ENCODE assay signal across 20 mouse cellular contexts in genomic region chr14:20460216-20460615, GRCm38 (mm10). TPM values are rescaled to one million over a fixed set of nuclear protein-coding genes. Genes with fewer than 3 reads are reported as not detected.
A peak's percentile ranks its signal among the peaks of the same experiment; 100 is the strongest.
DNase-seq lines count a peak whose midpoint lies in the region; ATAC-seq lines count a peak whose summit lies in the region.
"Had no signal": no experiment of that assay in that cellular context is flagged by ENCODE, and none has a peak within 500 bp of the region (broad histone marks: within the 10 kb centered on the region; RNA-seq: fewer than 3 reads in every experiment).

No protein-coding gene starts in this region.

- no peak overlapping the region for H3K9ac ChIP-seq in embryonic facial prominence, embryonic 11.5 days (replicated peaks; ENCODE audit: low read length)
- H3K9ac ChIP-seq in forebrain, embryonic 13.5 days: no peak overlapping the region
- H3K9ac ChIP-seq: embryonic facial prominence, embryonic 15.5 days; heart, embryonic 15.5 days; hindbrain, embryonic 14.5 days; intestine, embryonic 15.5 days had no signal

- no peaks in the 10 kb centered on the region for H3K27me3 ChIP-seq in embryonic facial prominence, embryonic 11.5 days (ENCODE audit: control insufficient read depth, insufficient read depth, low read length)
- no peaks in the 10 kb centered on the region for H3K27me3 ChIP-seq in forebrain, embryonic 13.5 days
- H3K27me3 ChIP-seq: embryonic facial prominence, embryonic 15.5 days; heart, embryonic 15.5 days; intestine, embryonic 15.5 days had no signal

- no peaks in the 10 kb centered on the region for H3K9me3 ChIP-seq in embryonic facial prominence, embryonic 11.5 days (replicated peaks; ENCODE audit: control insufficient read depth, low read length)
- H3K9me3 ChIP-seq in forebrain, embryonic 13.5 days (replicated peaks): no peaks in the 10 kb centered on the region
- H3K9me3 ChIP-seq: embryonic facial prominence, embryonic 15.5 days; heart, embryonic 15.5 days; hindbrain, embryonic 10.5 days; intestine, embryonic 15.5 days had no signal

- WGBS in embryonic facial prominence, embryonic 11.5 days: 71% methylated on average over 14 of the region's 14 CpGs
- 88% methylated on average over 14 of the region's 14 CpGs for WGBS in forebrain, embryonic 13.5 days

- H3K4me3 ChIP-seq in embryonic facial prominence, embryonic 11.5 days (ENCODE audit: low read depth, low read length): no peak overlapping the region
- H3K4me3 ChIP-seq in forebrain, embryonic 13.5 days: no peak overlapping the region
- H3K4me3 ChIP-seq: embryonic facial prominence, embryonic 15.5 days; heart, adult 2 months; heart, embryonic 15.5 days; hindbrain, embryonic 10.5 days; intestine, embryonic 15.5 days had no signal

- ATAC-seq in frontal cortex, adult (ENCODE audit: low TSS enrichment): 0 out of 2 replicates have a peak, but pooled peaks have one; percentile 28
- ATAC-seq in embryonic facial prominence, embryonic 11.5 days (replicated peaks; ENCODE audit: insufficient number of reproducible peaks, low FRiP score, low TSS enrichment, low read depth): no peak
- ATAC-seq in forebrain, embryonic 13.5 days: no peak
- ATAC-seq: forebrain, embryonic 16.5 days; intestine, embryonic 15.5 days had no signal

- no peak for DNase-seq in frontal cortex, adult 2 months (ENCODE audit: extremely low spot score in 1 of 2, low spot score in 1 of 2)
- DNase-seq in layer of hippocampus, postnatal 36 days: peak; percentile 16 to 36
- DNase-seq in layer of hippocampus, postnatal 10 days (ENCODE audit: low spot score in 2 of 2): no peak
- DNase-seq in embryonic facial prominence, embryonic 11.5 days (ENCODE audit: low spot score): peak; percentile 26
- no peak for DNase-seq in retina, postnatal 1 day
- DNase-seq: adrenal gland, postnatal 14 days; cerebellum, adult 2 months; gastrocnemius, postnatal 10 days; heart, adult 2 months; heart, postnatal 14 days had no signal

- H3K27ac ChIP-seq in embryonic facial prominence, embryonic 11.5 days (replicated peaks; ENCODE audit: low read depth, low read length): no peak overlapping the region
- no peak overlapping the region for H3K27ac ChIP-seq in forebrain, embryonic 13.5 days
- H3K27ac ChIP-seq: embryonic facial prominence, embryonic 15.5 days; heart, adult 2 months; heart, embryonic 15.5 days; hindbrain, embryonic 10.5 days; hindbrain, embryonic 14.5 days; intestine, embryonic 15.5 days had no signal

- H3K36me3 ChIP-seq in embryonic facial prominence, embryonic 11.5 days (replicated peaks; ENCODE audit: control insufficient read depth, insufficient read depth, low read depth, low read length): no peaks in the 10 kb centered on the region; the same call in 1 of the 2 replicates
- no peaks in the 10 kb centered on the region for H3K36me3 ChIP-seq in forebrain, embryonic 13.5 days (ENCODE audit: poor library complexity, severe bottlenecking)

- no peaks in the 10 kb centered on the region for H3K4me1 ChIP-seq in embryonic facial prominence, embryonic 11.5 days (ENCODE audit: control insufficient read depth, insufficient read depth, low read length)
- no peaks in the 10 kb centered on the region for H3K4me1 ChIP-seq in forebrain, embryonic 13.5 days
- H3K4me1 ChIP-seq: heart, embryonic 15.5 days; hindbrain, embryonic 10.5 days; intestine, embryonic 15.5 days had no signal

- no peak overlapping the region for H3K4me2 ChIP-seq in embryonic facial prominence, embryonic 11.5 days (ENCODE audit: low read depth, low read length)
- no peak overlapping the region for H3K4me2 ChIP-seq in forebrain, embryonic 13.5 days
- H3K4me2 ChIP-seq: embryonic facial prominence, embryonic 15.5 days; heart, embryonic 11.5 days; heart, embryonic 15.5 days; hindbrain, embryonic 14.5 days; intestine, embryonic 15.5 days had no signal

RNA-seq across cellular contexts. Expression of gene Cfap70, which starts 8.2 kb away (rescaled TPM):
- 0.72 and 1.7 TPM in 2 replicates for polyA plus RNA-seq in frontal cortex, adult 2 months (2012; rRNA removed)
- total RNA-seq in layer of hippocampus, postnatal 36 days (2021): 1 to 10 TPM in 1 of 2 experiments, under 1 TPM in 1; 0.75 to 2.4 TPM
- total RNA-seq in layer of hippocampus, postnatal 10 days (2021): 1 to 10 TPM; 1.5 to 3.4 TPM
- polyA plus RNA-seq in embryonic facial prominence, embryonic 11.5 days (2014; fragmentation: Nextera tagmentation; extraction: Ambion mirVana): 0.31 and 0.46 TPM in 2 replicates
- polyA plus RNA-seq in forebrain, embryonic 13.5 days (2015; fragmentation: Nextera tagmentation; extraction: Ambion mirVana): 0.45 and 1.6 TPM in 2 replicates
- total RNA-seq: heart, adult 2 months; MEL had no signal
- polyA plus RNA-seq: heart, embryonic 11.5 days had no signal

RNA-seq across cellular contexts. Expression of gene Anxa7, which starts 19.7 kb away (rescaled TPM):
- 72.6 TPM in 2 replicates for polyA plus RNA-seq in frontal cortex, adult 2 months (2012; rRNA removed)
- total RNA-seq in layer of hippocampus, postnatal 36 days (2021): 10 to 100 TPM; 68.0 to 69.7 TPM
- total RNA-seq in layer of hippocampus, postnatal 10 days (2021): 10 to 100 TPM; 50.2 to 53.5 TPM
- 27.8 and 30.0 TPM in 2 replicates for polyA plus RNA-seq in embryonic facial prominence, embryonic 11.5 days (2014; fragmentation: Nextera tagmentation; extraction: Ambion mirVana)
- polyA plus RNA-seq in forebrain, embryonic 13.5 days (2015; fragmentation: Nextera tagmentation; extraction: Ambion mirVana): 8.5 and 9.9 TPM in 2 replicates

RNA-seq across cellular contexts. Expression of gene Mss51, which starts 36.5 kb away (rescaled TPM):
- 0.36 and 0.62 TPM in 2 replicates for polyA plus RNA-seq in frontal cortex, adult 2 months (2012; rRNA removed)
- total RNA-seq in layer of hippocampus, postnatal 36 days (2021): 1 to 10 TPM; 1.3 to 1.5 TPM
- total RNA-seq in layer of hippocampus, postnatal 10 days (2021): 1 to 10 TPM; 1.7 to 1.8 TPM
- 0.53 and 0.66 TPM in 2 replicates for polyA plus RNA-seq in embryonic facial prominence, embryonic 11.5 days (2014; fragmentation: Nextera tagmentation; extraction: Ambion mirVana)
- 0.89 and 1.3 TPM in 2 replicates for polyA plus RNA-seq in forebrain, embryonic 13.5 days (2015; fragmentation: Nextera tagmentation; extraction: Ambion mirVana)

Comparison
In these comparisons a context has a peak if more than half of its experiments do, and no peak if none do; other contexts are left out.
1. DNase-seq: peak in layer of hippocampus, postnatal 36 days (2 of 2) and embryonic facial prominence, embryonic 11.5 days (single experiment); none in frontal cortex, adult 2 months (0 of 2), layer of hippocampus, postnatal 10 days (0 of 2) and retina, postnatal 1 day (single experiment).